Mouse (Mus musculus) limb, embryonic 13.5 days (tissue): ENCODE measurements at regions not wholly inside any gene's neighbourhood (a gene's known extent, or its start where the extent isn't known, plus 50 kb on each side); places are given as distances from the start of the nearest gene placed in this dataset.

Experiments used
- ATAC-seq: fragments of 200-750 bp; cut with Nextera tagmentation; 2 replicates; pipeline ENCODE4 v1.8.0; 2017; ENCODE audit warnings: low read depth, moderate number of reproducible peaks, moderate TSS enrichment; ENCODE audit not compliant: low FRiP score
- H3K27ac ChIP-seq: fragments of 300-500 bp; sonication (generic); 2 replicates; pipeline ENCODE4 v1.5.1; 2015; ENCODE audit warnings: inconsistent platforms, mild to moderate bottlenecking, moderate library complexity
- H3K27me3 ChIP-seq: fragments of 300-500 bp; sonication (generic); 2 replicates; pipeline ENCODE4 v1.6.1; 2015; ENCODE audit warnings: mild to moderate bottlenecking, inconsistent platforms
- H3K36me3 ChIP-seq: fragments of 300-500 bp; sonication (generic); 2 replicates; pipeline ENCODE4 v1.6.1; 2015; ENCODE audit warnings: inconsistent platforms, mild to moderate bottlenecking, moderate library complexity
- H3K4me1 ChIP-seq: fragments of 300-500 bp; sonication (generic); 2 replicates; pipeline ENCODE4 v1.6.1; 2015; ENCODE audit warnings: inconsistent platforms
- H3K4me2 ChIP-seq: fragments of 300-500 bp; sonication (generic); replicated peaks from 2 replicates; pipeline ENCODE4 v1.6.1; 2015; ENCODE audit warnings: inconsistent platforms, mild to moderate bottlenecking, moderate library complexity
- H3K4me3 ChIP-seq: fragments of 300-500 bp; sonication (generic); 2 replicates; pipeline ENCODE4 v1.5.1; 2015; ENCODE audit warnings: moderate library complexity, mild to moderate bottlenecking, inconsistent platforms
- H3K9ac ChIP-seq: fragments of 300-500 bp; sonication (generic); 2 replicates; pipeline ENCODE4 v1.6.1; 2015; ENCODE audit warnings: mild to moderate bottlenecking, inconsistent platforms
- H3K9me3 ChIP-seq: fragments of 300-500 bp; sonication (generic); 2 replicates; pipeline ENCODE4 v1.6.1; 2016; ENCODE audit warnings: inconsistent platforms
- WGBS: fragments of 180-500 bp; shearing (Covaris S2); methylation state at CpG from one replicate; pipeline ENCODE4 v1.1.7; 2015; 5-methylcytosine and 5-hydroxymethylcytosine counted together

- H3K4me2 ChIP-seq = no peak overlapping the region
- H3K4me1 ChIP-seq = no peaks in the 10 kb centered on the region
- H3K9ac ChIP-seq = no peak overlapping the region
- H3K36me3 ChIP-seq = no peaks in the 10 kb centered on the region
- H3K9me3 ChIP-seq = no peaks in the 10 kb centered on the region
- H3K27me3 ChIP-seq = no peaks in the 10 kb centered on the region
- H3K27ac ChIP-seq = no peak overlapping the region
- 78% methylated on average over 5 of the region's 5 CpGs for WGBS
- ATAC-seq = no peak
- no peak overlapping the region for H3K4me3 ChIP-seq
Measured at GRCm38 (mm10) chr8:89871966-89872365, 476.2 kb downstream of the Tox3 start.

GRCm38 (mm10) chr8:89859813-89860212 is 488.3 kb downstream of the Tox3 start:
- H3K9ac ChIP-seq = no peak overlapping the region
- 74% methylated on average over 3 of the region's 3 CpGs for WGBS

DNA sequence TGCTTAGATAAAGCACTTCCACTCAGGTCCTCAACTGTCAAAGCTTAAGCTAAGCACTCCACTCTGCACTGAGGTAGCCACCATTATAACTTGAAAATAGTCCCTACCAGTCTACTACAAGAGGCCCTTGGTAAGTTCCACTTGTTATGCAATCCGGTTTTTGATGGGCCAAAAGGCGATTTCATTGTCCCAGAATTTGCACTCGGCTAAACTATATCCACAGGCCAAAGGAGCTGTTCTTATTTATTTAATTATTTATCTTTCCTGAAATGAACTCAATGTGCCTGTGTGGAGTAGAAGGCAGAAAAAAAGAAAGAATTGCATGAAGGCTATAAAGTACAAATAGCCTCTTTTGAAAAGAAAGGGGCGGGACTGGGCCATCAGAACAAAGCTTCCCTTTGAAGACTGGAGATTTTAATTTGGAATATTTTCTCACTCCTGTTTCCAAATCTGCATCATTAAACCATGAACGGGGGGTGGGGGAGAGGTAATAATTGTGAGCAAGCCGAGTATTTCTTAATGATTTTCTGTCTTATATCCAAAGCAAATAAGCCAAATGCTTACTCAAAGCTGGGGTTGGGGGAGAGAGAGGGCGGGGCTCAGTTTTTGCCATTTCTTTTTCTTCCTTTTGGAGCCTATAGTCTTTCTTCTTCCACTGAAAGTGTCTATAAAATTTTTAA is 489.3 kb downstream of the Tox3 start:
- Histone ChIP-seq H3K27me3 (no peaks in the 10 kb centered on the region), H3K9me3 (no peaks in the 10 kb centered on the region), H3K4me1 (no peaks in the 10 kb centered on the region), H3K4me2 (no peak overlapping the region), H3K9ac (no peak overlapping the region), H3K27ac (peak overlapping the region; percentile 40; the same call in 1 of the 2 replicates), H3K4me3 (no peak overlapping the region), H3K36me3 (no peaks in the 10 kb centered on the region)
- WGBS = 69% methylated on average over 7 of the region's 7 CpGs
- ATAC-seq = no peak

More at GRCm38 (mm10) chr8:89859813-89860212, 488.3 kb downstream of the Tox3 start:
- Histone ChIP-seq H3K27me3 (no peaks in the 10 kb centered on the region), H3K4me3 (no peak overlapping the region), H3K36me3 (no peaks in the 10 kb centered on the region), H3K9me3 (no peaks in the 10 kb centered on the region), H3K27ac (no peak overlapping the region), H3K4me1 (no peaks in the 10 kb centered on the region), H3K4me2 (no peak overlapping the region)
- ATAC-seq = no peak

- Histone ChIP-seq H3K4me1 (no peaks in the 10 kb centered on the region), H3K9ac (no peak overlapping the region), H3K4me3 (no peak overlapping the region), H3K27ac (no peak overlapping the region), H3K36me3 (no peaks in the 10 kb centered on the region), H3K27me3 (no peaks in the 10 kb centered on the region), H3K4me2 (no peak overlapping the region), H3K9me3 (no peaks in the 10 kb centered on the region)
- WGBS = 87% methylated on average over 5 of the region's 5 CpGs
- ATAC-seq = no peak
Measured at GRCm38 (mm10) chr8:89855556-89855955, 492.6 kb downstream of the Tox3 start.

DNA sequence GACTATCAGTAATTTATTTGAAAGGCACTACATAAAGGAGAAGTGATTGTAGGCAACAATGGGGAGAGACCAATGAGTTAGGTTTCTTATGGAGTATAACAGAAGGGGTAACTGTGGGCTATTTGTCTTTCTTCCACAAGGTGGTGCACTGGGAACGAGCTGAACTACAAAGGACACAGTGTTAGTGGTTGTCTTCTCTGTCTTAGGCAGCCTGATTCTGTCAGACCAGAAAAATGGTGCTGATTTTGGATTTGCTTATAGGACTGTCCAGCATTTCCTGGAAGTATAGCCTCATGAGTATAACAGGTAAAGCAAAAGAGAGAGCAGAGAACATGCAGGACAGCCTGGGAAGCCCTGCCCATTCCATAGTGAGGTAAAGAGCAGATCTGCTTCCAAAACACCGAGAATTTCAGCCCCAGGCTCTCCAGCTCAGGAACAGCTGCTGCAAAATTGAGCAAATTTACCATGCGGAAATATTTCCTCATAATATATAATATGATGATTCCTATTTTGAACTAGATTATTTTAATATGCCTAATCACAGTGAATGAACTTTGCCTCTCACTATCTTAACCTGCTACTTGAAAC is 497.8 kb downstream of the Tox3 start:
- WGBS = 34% methylated on average over 3 of the region's 3 CpGs
- Histone ChIP-seq H3K4me3 (no peak overlapping the region), H3K9ac (no peak overlapping the region), H3K27ac (no peak overlapping the region), H3K9me3 (no peaks in the 10 kb centered on the region), H3K36me3 (no peaks in the 10 kb centered on the region), H3K4me2 (no peak overlapping the region), H3K27me3 (0 out of 2 replicates have a peak, but pooled peaks cover 4% of the 10 kb centered on the region), H3K4me1 (no peaks in the 10 kb centered on the region)
- ATAC-seq = peak; percentile 75

DNA sequence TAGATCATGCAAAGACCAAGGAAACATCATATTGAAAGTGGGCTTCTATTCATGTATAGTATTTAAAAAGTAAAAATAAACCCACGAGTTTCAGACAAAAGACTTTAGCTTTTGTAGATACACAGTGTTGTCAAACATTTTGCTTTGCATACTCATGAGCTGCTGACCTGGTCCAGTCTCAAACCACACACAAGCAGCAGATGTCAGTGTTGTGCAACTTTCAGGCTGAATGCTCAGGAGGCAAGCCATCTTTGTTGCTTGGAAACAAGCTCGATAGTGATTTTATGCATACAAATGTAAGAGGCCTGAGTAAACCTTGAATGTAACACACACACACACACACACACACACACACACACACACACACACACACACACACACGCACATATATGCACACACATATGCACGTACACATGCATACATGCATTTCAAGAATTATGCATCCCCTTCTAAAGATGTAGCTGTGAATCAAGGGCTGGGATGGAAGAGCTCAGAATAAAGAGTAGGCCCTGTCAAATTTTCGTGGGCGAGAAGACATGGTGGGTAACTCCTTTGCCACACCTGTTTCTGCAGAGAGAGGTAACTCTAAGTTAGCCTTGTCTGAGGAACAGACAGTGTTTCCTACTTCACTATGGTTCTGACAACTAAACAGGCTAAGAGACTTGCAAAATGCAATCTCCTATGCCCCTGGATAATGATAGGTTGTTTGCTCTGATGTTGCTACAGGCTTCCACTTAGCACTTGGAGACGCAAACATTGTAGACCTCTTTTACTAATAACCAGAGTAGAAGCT is 498.5 kb downstream of the Tox3 start:
- Histone ChIP-seq H3K9ac (no peak overlapping the region), H3K4me1 (no peaks in the 10 kb centered on the region), H3K27me3 (0 out of 2 replicates have a peak, but pooled peaks cover 4% of the 10 kb centered on the region), H3K36me3 (no peaks in the 10 kb centered on the region), H3K4me3 (no peak overlapping the region), H3K4me2 (no peak overlapping the region), H3K27ac (no peak overlapping the region), H3K9me3 (no peaks in the 10 kb centered on the region)
- 66% methylated on average over 7 of the region's 7 CpGs for WGBS
- ATAC-seq = no peak

DNA sequence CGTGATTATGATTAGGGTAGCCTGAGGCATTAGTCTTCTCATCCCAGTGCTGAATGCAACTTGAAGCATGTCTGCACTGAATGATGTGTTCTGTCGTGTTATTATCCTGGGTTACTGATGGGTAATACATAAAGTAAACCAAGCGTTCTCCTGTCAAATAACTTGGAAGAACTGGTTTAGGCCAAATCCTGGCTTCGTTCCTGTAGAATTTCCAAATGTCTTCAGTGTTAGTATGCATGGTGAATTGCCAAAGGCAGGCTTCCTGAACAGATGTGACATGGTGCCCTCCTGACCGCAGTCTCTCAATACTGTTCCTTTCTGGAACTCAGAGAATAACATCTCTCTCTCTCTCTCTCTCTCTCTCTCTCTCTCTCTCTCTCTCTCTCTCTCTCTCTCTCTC is 509.6 kb downstream of the Tox3 start:
- no peaks in the 10 kb centered on the region for H3K36me3 ChIP-seq
- 70% methylated on average over 5 of the region's 5 CpGs for WGBS
- ATAC-seq = no peak

GRCm38 (mm10) chr8:89833715-89834114 is 514.4 kb downstream of the Tox3 start:
- no peak overlapping the region for H3K4me3 ChIP-seq
- H3K27me3 ChIP-seq = no peaks in the 10 kb centered on the region
- 63% methylated on average over 4 of the region's 4 CpGs for WGBS
- H3K4me2 ChIP-seq = no peak overlapping the region
- H3K27ac ChIP-seq = no peak overlapping the region
- ATAC-seq = no peak
- 0 out of 2 replicates have a peak, but pooled peaks cover 2% of the 10 kb centered on the region for H3K4me1 ChIP-seq
- H3K36me3 ChIP-seq = no peaks in the 10 kb centered on the region
- 0 out of 2 replicates have a peak, but pooled peaks cover 6% of the 10 kb centered on the region for H3K9me3 ChIP-seq
- H3K9ac ChIP-seq = no peak overlapping the region

More for the DNA sequence above, 509.6 kb downstream of the Tox3 start:
- Histone ChIP-seq H3K4me3 (no peak overlapping the region), H3K27ac (no peak overlapping the region), H3K9me3 (no peaks in the 10 kb centered on the region), H3K27me3 (no peaks in the 10 kb centered on the region), H3K4me2 (no peak overlapping the region), H3K4me1 (0 out of 2 replicates have a peak, but pooled peaks cover 2% of the 10 kb centered on the region), H3K9ac (no peak overlapping the region)

GRCm38 (mm10) chr8:89824586-89824985 is 523.6 kb downstream of the Tox3 start:
- Histone ChIP-seq H3K4me1 (no peaks in the 10 kb centered on the region), H3K27ac (no peak overlapping the region), H3K4me2 (no peak overlapping the region), H3K4me3 (no peak overlapping the region), H3K9ac (no peak overlapping the region), H3K27me3 (no peaks in the 10 kb centered on the region), H3K9me3 (peaks cover 5% of the 10 kb centered on the region), H3K36me3 (no peaks in the 10 kb centered on the region)
- ATAC-seq = no peak
- 47% methylated on average over 3 of the region's 3 CpGs for WGBS

- Histone ChIP-seq H3K4me2 (no peak overlapping the region), H3K4me3 (no peak overlapping the region), H3K9ac (no peak overlapping the region), H3K9me3 (peaks cover 5% of the 10 kb centered on the region), H3K27ac (no peak overlapping the region), H3K36me3 (no peaks in the 10 kb centered on the region), H3K27me3 (no peaks in the 10 kb centered on the region), H3K4me1 (no peaks in the 10 kb centered on the region)
- ATAC-seq = no peak
Measured at GRCm38 (mm10) chr8:89823631-89824030, 524.5 kb downstream of the Tox3 start.

GRCm38 (mm10) chr8:89812036-89812711 is 536.0 kb downstream of the Tox3 start:
- Histone ChIP-seq H3K4me2 (no peak overlapping the region), H3K4me3 (no peak overlapping the region), H3K9me3 (no peaks in the 10 kb centered on the region; the same call in 1 of the 2 replicates), H3K27ac (no peak overlapping the region), H3K4me1 (no peaks in the 10 kb centered on the region), H3K27me3 (no peaks in the 10 kb centered on the region), H3K36me3 (no peaks in the 10 kb centered on the region), H3K9ac (no peak overlapping the region)
- no peak for ATAC-seq
- 70% methylated on average over 4 of the region's 4 CpGs for WGBS

DNA sequence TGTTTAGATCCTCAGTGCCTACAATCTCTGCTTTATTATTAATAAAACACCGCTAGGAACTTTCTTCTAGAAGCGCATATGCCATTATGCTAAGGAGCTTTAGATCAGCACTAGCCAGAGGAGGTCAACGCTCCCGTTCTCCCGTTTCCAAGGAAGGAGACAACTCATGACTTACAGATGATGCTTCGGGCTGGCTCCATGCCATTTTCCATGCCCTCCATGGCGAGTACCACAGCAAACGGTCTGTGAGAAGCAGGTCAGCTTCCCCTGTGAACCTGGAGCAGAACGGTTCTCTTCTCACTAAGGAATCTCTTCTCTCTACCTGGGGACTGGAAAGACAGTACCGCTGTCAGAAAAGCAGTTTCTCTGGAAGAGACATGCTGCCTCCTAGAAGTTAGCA is 559.8 kb downstream of the Tox3 start:
- Histone ChIP-seq H3K4me1 (peaks cover 11% of the 10 kb centered on the region; the same call in 1 of the 2 replicates), H3K9me3 (no peaks in the 10 kb centered on the region), H3K36me3 (no peaks in the 10 kb centered on the region), H3K27ac (no peak overlapping the region), H3K4me3 (no peak overlapping the region), H3K9ac (no peak overlapping the region), H3K27me3 (peaks cover 55% of the 10 kb centered on the region), H3K4me2 (no peak overlapping the region)
- ATAC-seq = no peak
- WGBS = 68% methylated on average over 10 of the region's 10 CpGs
